Mouse (Mus musculus) hindbrain, postnatal 0 days (tissue): Measurements from ENCODE around the gene Elane. TPM values are rescaled to one million over a fixed set of nuclear protein-coding genes. Genes with fewer than 3 reads are reported as not detected.

Experiments used
- ATAC-seq: fragments of 200-750 bp; cut with Nextera tagmentation; 2 replicates; pipeline ENCODE4 v1.8.0; 2017; ENCODE audit warnings: mild to moderate bottlenecking, moderate TSS enrichment, moderate library complexity
- DNase-seq: peaks from one replicate; pipeline ENCODE4 v3.0.0-alpha.2; 2015; ENCODE audit warnings: low spot score
- H3K27ac ChIP-seq: fragments of 300-500 bp; sonication (generic); 2 replicates; pipeline ENCODE4 v1.5.1; 2014; ENCODE audit warnings: mild to moderate bottlenecking
- H3K27me3 ChIP-seq: fragments of 300-500 bp; sonication (generic); 2 replicates; pipeline ENCODE4 v1.6.1; 2014; ENCODE audit warnings: low read length, mixed read lengths; ENCODE audit not compliant: insufficient read depth
- H3K36me3 ChIP-seq: fragments of 300-500 bp; sonication (generic); 2 replicates; pipeline ENCODE4 v1.6.1; 2014; ENCODE audit warnings: low read length, mixed read lengths; ENCODE audit not compliant: insufficient read depth
- H3K4me1 ChIP-seq: fragments of 300-500 bp; sonication (generic); 2 replicates; pipeline ENCODE4 v1.6.1; 2014; ENCODE audit warnings: antibody characterized with exemption, low read length, mixed read lengths; ENCODE audit not compliant: insufficient read depth
- H3K4me2 ChIP-seq: fragments of 300-500 bp; sonication (generic); 2 replicates; pipeline ENCODE4 v1.6.1; 2014; ENCODE audit warnings: low read depth, mild to moderate bottlenecking, low read length, moderate library complexity, mixed read lengths
- H3K4me3 ChIP-seq: fragments of 300-500 bp; sonication (generic); 2 replicates; pipeline ENCODE4 v1.5.1; 2014; ENCODE audit warnings: low read length
- H3K9ac ChIP-seq: fragments of 300-500 bp; sonication (generic); replicated peaks from 2 replicates; pipeline ENCODE4 v1.6.1; 2014; ENCODE audit warnings: mild to moderate bottlenecking, low read length, moderate library complexity, mixed read lengths
- H3K9me3 ChIP-seq: fragments of 300-500 bp; sonication (generic); 2 replicates; pipeline ENCODE4 v1.6.1; 2016; ENCODE audit warnings: low read length, mixed read lengths
- CTCF ChIP-seq: IDR thresholded peaks from 2 replicates; pipeline ENCODE4 v1.5.1; 2016; ENCODE audit warnings: antibody characterized with exemption, control low read depth, low read depth
- WGBS: fragments of 180-500 bp; shearing (Covaris S2); extraction: QIAGEN DNeasy Blood & Tissue Kit; methylation state at CpG from one replicate; pipeline ENCODE4 v1.1.7; 2014; 5-methylcytosine and 5-hydroxymethylcytosine counted together
- polyA plus RNA-seq: library from polyadenylated mRNA; unstranded; fragments of >200 nt; fragmentation: Nextera tagmentation; extraction: Ambion mirVana; gene quantifications from 2 replicates; pipeline ENCODE4 v1.2.1, GENCODE M21; 2015
- total RNA-seq: library from RNA; depleted of rRNA; stranded (reverse); fragments of >200 nt; gene quantifications from 2 replicates; pipeline ENCODE4 v1.2.3, GENCODE M21; 2014

The Elane gene
- total and polyA plus RNA-seq, 2 experiments from 2014 or later: not detected

DNA sequence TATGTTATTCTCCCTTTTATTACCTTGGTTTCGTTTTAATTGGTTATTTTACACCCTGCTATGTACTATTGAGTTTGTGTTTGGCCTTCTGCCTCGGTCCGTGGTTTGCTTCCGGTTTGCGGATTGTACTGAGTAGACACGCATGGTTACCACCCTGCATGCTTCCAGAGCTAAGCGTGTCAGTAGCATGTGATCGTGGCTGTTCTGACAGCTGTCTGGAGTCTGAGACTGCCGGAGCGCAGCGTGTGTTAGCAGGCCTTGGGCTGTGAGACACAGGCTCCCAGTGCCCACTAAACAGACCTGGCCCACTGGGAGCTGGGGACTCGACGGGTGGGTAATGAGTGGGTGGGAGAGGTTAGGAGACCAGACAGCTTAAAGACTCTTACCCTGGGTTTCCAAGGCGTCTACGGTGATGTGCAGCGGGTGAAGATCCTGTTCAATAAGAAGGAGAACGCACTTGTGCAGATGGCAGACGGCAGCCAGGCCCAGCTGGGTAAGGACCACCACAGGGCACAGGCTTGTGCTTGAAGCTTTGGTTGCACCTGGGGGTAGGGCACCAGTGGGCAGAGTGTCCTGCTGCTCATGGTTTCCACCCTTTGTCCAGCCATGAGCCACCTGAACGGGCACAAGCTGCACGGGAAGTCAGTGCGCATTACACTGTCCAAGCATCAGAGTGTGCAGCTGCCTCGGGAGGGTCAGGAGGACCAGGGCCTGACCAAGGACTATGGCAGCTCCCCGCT, 23.8 kb upstream of the Elane start:
- WGBS: 60% methylated on average over 23 of the region's 23 CpGs
- DNase-seq (peak; percentile 41), ATAC-seq (no peak)
- peak overlapping the region; percentile 22 for H3K27ac ChIP-seq
- no peak overlapping the region for H3K4me3 ChIP-seq
- no peak overlapping the region for H3K4me2 ChIP-seq
- peaks cover 16% of the 10 kb centered on the region for H3K4me1 ChIP-seq
- peaks cover 62% of the 10 kb centered on the region for H3K36me3 ChIP-seq
- no peak overlapping the region for H3K9ac ChIP-seq
- no peaks in the 10 kb centered on the region for H3K27me3 ChIP-seq
- no peak for TF ChIP-seq CTCF
- H3K9me3 ChIP-seq: no peaks in the 10 kb centered on the region

DNA sequence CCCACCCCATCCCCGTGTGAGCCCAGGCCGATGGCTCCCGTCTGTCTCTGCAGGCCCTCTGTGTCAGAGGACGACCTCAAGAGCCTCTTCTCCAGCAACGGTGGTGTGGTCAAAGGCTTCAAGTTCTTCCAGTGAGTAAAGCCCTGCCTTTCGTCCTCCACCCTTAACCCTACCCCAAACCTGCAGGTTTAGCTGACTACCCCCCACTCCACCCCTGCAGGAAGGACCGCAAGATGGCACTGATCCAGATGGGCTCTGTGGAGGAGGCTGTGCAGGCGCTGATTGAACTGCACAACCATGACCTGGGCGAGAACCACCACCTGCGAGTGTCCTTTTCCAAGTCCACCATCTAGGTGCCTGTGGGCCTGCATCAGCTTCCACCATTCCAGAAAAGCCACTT, 23.1 kb upstream of the Elane start:
- DNase-seq: no peak
- peaks cover 62% of the 10 kb centered on the region for H3K36me3 ChIP-seq
- 58% methylated on average over 10 of the region's 10 CpGs for WGBS
- H3K27me3 ChIP-seq: no peaks in the 10 kb centered on the region
- no peaks in the 10 kb centered on the region for H3K9me3 ChIP-seq
- peak overlapping the region; percentile 22; the same call in 1 of the 2 replicates for H3K27ac ChIP-seq
- peaks cover 9% of the 10 kb centered on the region for H3K4me1 ChIP-seq
- ATAC-seq: no peak
- no peak overlapping the region for H3K4me3 ChIP-seq
- H3K9ac ChIP-seq: no peak overlapping the region
- no peak for TF ChIP-seq CTCF
- H3K4me2 ChIP-seq: no peak overlapping the region

DNA sequence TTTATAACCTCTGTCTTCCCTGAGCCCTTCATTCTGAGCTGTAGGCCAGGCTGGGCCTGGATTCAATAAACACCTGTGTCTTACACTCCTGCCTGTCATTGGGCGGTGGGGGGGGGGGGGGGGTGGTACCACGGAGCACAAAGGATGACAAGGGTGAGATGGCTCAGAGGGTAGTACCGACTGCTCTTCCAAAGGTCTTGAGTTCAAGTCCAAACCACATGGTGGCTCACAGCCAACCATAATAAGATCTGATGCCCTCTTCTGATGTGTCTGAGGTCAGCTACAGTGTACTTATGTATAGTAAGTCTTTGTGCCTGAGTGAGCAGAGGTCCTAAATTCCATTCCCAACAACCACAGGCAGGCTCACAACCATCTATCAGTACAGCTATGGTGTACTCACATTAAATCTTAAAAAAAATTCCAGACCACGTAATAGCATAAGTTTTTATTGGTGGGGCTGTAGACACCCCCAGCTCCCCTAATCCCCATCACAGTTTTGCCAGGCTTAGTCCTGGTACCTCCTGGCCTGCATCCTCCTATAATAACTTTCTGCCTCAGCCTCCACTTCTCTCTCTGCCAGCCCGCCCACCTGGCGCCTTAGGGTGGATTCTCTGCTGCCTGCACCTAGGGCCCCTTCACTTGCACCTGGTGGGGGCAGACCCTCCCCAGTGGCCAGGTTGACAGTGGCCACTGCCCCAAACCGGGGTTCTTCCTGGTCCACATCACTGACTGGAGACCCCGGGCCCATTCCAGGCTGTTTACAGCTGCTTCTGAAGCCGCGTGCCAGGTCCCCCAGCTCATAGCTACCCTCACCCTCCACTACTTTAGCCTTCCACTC, 21.5 kb upstream of the Elane start:
- WGBS: 48% methylated on average over 10 of the region's 10 CpGs
- H3K27ac ChIP-seq: peak overlapping the region; percentile 57; the same call in 1 of the 2 replicates
- ATAC-seq (0 out of 2 replicates have a peak, but pooled peaks have one; percentile 10), DNase-seq (no peak)
- H3K9ac ChIP-seq: peak overlapping the region; percentile 18; the same call in 1 of the 2 replicates
- H3K4me1 ChIP-seq: no peaks in the 10 kb centered on the region
- H3K9me3 ChIP-seq: no peaks in the 10 kb centered on the region
- H3K27me3 ChIP-seq: no peaks in the 10 kb centered on the region
- no peak overlapping the region for H3K4me2 ChIP-seq
- H3K36me3 ChIP-seq: peaks cover 60% of the 10 kb centered on the region
- TF ChIP-seq CTCF: no peak
- no peak overlapping the region for H3K4me3 ChIP-seq

DNA sequence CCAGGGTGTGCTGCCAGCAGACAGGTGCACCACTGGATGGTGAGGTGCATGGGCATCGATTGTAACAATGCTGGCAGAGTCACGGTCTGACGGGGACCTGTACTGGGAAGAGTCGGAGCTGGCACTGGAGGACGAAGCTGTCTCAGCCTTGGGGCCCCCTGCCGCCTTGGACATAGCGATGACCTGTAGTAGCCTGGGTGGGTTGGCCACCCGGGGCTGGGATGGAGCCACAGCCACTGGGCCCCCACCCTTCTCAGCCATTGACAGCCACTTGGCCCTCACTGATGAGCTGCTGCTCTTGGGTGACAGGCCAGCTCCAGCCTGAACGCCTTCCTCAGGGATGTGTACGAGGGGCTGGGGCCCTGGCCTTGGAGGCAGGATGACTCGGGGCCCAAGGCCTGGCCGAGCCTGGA, 20.9 kb upstream of the Elane start:
- H3K36me3 ChIP-seq: peaks cover 54% of the 10 kb centered on the region
- no peak overlapping the region for H3K4me2 ChIP-seq
- WGBS: 53% methylated on average over 12 of the region's 12 CpGs
- peak overlapping the region; percentile 57 for H3K27ac ChIP-seq
- DNase-seq: no peak
- 0 out of 2 replicates have a peak, but pooled peaks have one; percentile 4 for ATAC-seq
- H3K27me3 ChIP-seq: no peaks in the 10 kb centered on the region
- H3K9me3 ChIP-seq: no peaks in the 10 kb centered on the region
- TF ChIP-seq CTCF: no peak
- peak overlapping the region; percentile 18; the same call in 1 of the 2 replicates for H3K9ac ChIP-seq
- H3K4me3 ChIP-seq: no peak overlapping the region
- no peaks in the 10 kb centered on the region for H3K4me1 ChIP-seq

DNA sequence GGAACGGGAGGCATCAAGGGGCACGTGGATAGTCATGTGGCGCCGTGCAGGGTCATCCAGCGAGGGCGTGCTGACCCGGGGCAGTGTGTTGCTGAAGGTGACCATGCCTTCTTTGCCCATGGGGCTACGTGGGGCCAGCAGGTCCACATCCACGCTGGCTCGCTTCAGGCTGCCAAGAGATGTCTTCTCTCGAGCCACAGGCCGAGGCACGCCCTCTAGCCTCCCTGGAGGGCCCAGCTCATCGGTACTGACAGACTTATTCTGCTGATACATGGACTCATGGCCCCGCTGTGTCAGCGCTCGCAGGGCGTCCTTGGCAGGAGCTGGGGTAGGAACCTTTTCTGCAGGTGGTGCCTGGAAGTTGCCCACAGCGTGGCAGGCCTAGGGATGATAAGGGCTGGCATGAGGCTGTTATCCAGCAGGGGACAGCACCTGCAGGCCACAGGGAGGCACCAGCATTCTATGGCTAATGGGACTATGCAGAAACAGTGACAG, 20.2 kb upstream of the Elane start:
- H3K27me3 ChIP-seq: no peaks in the 10 kb centered on the region
- ATAC-seq (no peak), DNase-seq (no peak)
- H3K9ac ChIP-seq: no peak overlapping the region
- peak; percentile 59 for TF ChIP-seq CTCF
- peaks cover 48% of the 10 kb centered on the region for H3K36me3 ChIP-seq
- H3K27ac ChIP-seq: peak overlapping the region; percentile 57
- no peaks in the 10 kb centered on the region for H3K9me3 ChIP-seq
- no peaks in the 10 kb centered on the region for H3K4me1 ChIP-seq
- no peak overlapping the region for H3K4me2 ChIP-seq
- WGBS: 63% methylated on average over 19 of the region's 19 CpGs
- H3K4me3 ChIP-seq: no peak overlapping the region

DNA sequence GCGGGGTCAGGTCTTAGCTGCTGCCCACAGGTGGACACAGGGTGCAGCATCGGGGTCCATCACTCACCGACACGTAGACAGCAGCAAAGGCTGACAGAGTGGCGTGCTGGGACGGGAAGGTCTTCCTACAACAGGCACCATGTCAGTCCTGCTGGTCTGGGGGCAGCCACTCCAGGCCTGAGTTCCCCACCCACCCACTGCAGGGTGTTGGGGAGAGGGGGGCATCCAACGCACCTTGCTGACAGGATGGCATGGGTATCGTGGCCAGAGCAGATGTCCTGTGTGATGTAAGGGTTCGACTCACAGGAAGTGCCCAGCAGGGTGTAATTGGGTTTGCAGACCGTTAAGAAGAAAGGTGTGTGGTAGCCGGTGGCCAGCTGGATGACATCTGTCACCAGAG, 19.4 kb upstream of the Elane start:
- no peaks in the 10 kb centered on the region for H3K9me3 ChIP-seq
- no peak overlapping the region for H3K9ac ChIP-seq
- H3K4me1 ChIP-seq: no peaks in the 10 kb centered on the region
- no peak overlapping the region for H3K27ac ChIP-seq
- no peaks in the 10 kb centered on the region for H3K27me3 ChIP-seq
- WGBS: 75% methylated on average over 11 of the region's 11 CpGs
- H3K4me3 ChIP-seq: no peak overlapping the region
- TF ChIP-seq CTCF: no peak
- ATAC-seq (no peak), DNase-seq (no peak)
- H3K4me2 ChIP-seq: no peak overlapping the region
- H3K36me3 ChIP-seq: peaks cover 41% of the 10 kb centered on the region
